Mouse (Mus musculus) limb, embryonic 13.5 days (tissue): ENCODE data around the gene Nr1h3. TPM values are rescaled to one million over a fixed set of nuclear protein-coding genes. Genes with fewer than 3 reads are reported as not detected.
"Not testable (repeated sequence)": the region's sequence is repeated elsewhere in the genome, so short reads cannot be mapped to it uniquely, and the experiment has no call there.

Experiments
- ATAC-seq: fragments of 200-750 bp; cut with Nextera tagmentation; 2 replicates; pipeline ENCODE4 v1.8.0; 2017; ENCODE audit warnings: low read depth, moderate number of reproducible peaks, moderate TSS enrichment; ENCODE audit not compliant: low FRiP score
- H3K27ac ChIP-seq: fragments of 300-500 bp; sonication (generic); 2 replicates; pipeline ENCODE4 v1.5.1; 2015; ENCODE audit warnings: inconsistent platforms, mild to moderate bottlenecking, moderate library complexity
- H3K27me3 ChIP-seq: fragments of 300-500 bp; sonication (generic); 2 replicates; pipeline ENCODE4 v1.6.1; 2015; ENCODE audit warnings: mild to moderate bottlenecking, inconsistent platforms
- H3K36me3 ChIP-seq: fragments of 300-500 bp; sonication (generic); 2 replicates; pipeline ENCODE4 v1.6.1; 2015; ENCODE audit warnings: inconsistent platforms, mild to moderate bottlenecking, moderate library complexity
- H3K4me1 ChIP-seq: fragments of 300-500 bp; sonication (generic); 2 replicates; pipeline ENCODE4 v1.6.1; 2015; ENCODE audit warnings: inconsistent platforms
- H3K4me2 ChIP-seq: fragments of 300-500 bp; sonication (generic); replicated peaks from 2 replicates; pipeline ENCODE4 v1.6.1; 2015; ENCODE audit warnings: inconsistent platforms, mild to moderate bottlenecking, moderate library complexity
- H3K4me3 ChIP-seq: fragments of 300-500 bp; sonication (generic); 2 replicates; pipeline ENCODE4 v1.5.1; 2015; ENCODE audit warnings: moderate library complexity, mild to moderate bottlenecking, inconsistent platforms
- H3K9ac ChIP-seq: fragments of 300-500 bp; sonication (generic); 2 replicates; pipeline ENCODE4 v1.6.1; 2015; ENCODE audit warnings: mild to moderate bottlenecking, inconsistent platforms
- H3K9me3 ChIP-seq: fragments of 300-500 bp; sonication (generic); 2 replicates; pipeline ENCODE4 v1.6.1; 2016; ENCODE audit warnings: inconsistent platforms
- WGBS: fragments of 180-500 bp; shearing (Covaris S2); methylation state at CpG from one replicate; pipeline ENCODE4 v1.1.7; 2015; 5-methylcytosine and 5-hydroxymethylcytosine counted together
- polyA plus RNA-seq: library from polyadenylated mRNA; unstranded; fragments of >200 nt; fragmentation: Nextera tagmentation; extraction: Ambion mirVana; gene quantifications from 2 replicates; pipeline ENCODE4 v1.2.1, GENCODE M21; 2015

Nr1h3 gene
- 1.7 TPM in 2 replicates for polyA plus RNA-seq

- Histone ChIP-seq H3K9ac (peak within 1 kb of the TSS; percentile 87), H3K4me1 (peaks cover 24% of the 10 kb centered on the region), H3K4me3 (peak within 1 kb of the TSS; percentile 81), H3K4me2 (peak within 1 kb of the TSS; percentile 82), H3K27me3 (no peaks in the 10 kb centered on the region), H3K9me3 (no peaks in the 10 kb centered on the region), H3K36me3 (peaks cover 28% of the 10 kb centered on the region), H3K27ac (peak within 1 kb of the TSS; percentile 93)
- 4% methylated on average over 28 of the region's 28 CpGs for WGBS
- ATAC-seq: peak; percentile 96
These were observed at the start of gene Nr1h3, which contains the start of gene Acp2 for GRCm38 (mm10) chr2:91202222-91202971. Gene Nr1h3, minus strand, starts transcription at chr2:91202834. Gene Acp2, plus strand, starts transcription at chr2:91202885.

GRCm38 (mm10) chr2:91252001-91252400, 49.4 kb upstream of the Nr1h3 start:
- H3K4me3 ChIP-seq: no peak overlapping the region
- 69% methylated on average over 4 of the region's 4 CpGs for WGBS
- no peaks in the 10 kb centered on the region for H3K36me3 ChIP-seq
- ATAC-seq: no peak
- H3K4me2 ChIP-seq: no peak overlapping the region
- no peak overlapping the region for H3K27ac ChIP-seq
- H3K9ac ChIP-seq: no peak overlapping the region
- peaks cover 17% of the 10 kb centered on the region for H3K4me1 ChIP-seq
- no peaks in the 10 kb centered on the region for H3K9me3 ChIP-seq
- H3K27me3 ChIP-seq: peaks cover 26% of the 10 kb centered on the region

GRCm38 (mm10) chr2:91248366-91248765, 45.7 kb upstream of the Nr1h3 start:
- Histone ChIP-seq H3K9ac (no peak overlapping the region), H3K27me3 (no peaks in the 10 kb centered on the region), H3K4me1 (no peaks in the 10 kb centered on the region), H3K4me2 (no peak overlapping the region), H3K36me3 (no peaks in the 10 kb centered on the region), H3K9me3 (no peaks in the 10 kb centered on the region), H3K4me3 (no peak overlapping the region), H3K27ac (no peak overlapping the region)
- WGBS: 87% methylated on average over 4 of the region's 4 CpGs
- no peak for ATAC-seq

- 79% methylated on average over 5 of the region's 5 CpGs for WGBS
- no peaks in the 10 kb centered on the region for H3K4me1 ChIP-seq
- H3K27ac ChIP-seq: no peak overlapping the region
- no peak overlapping the region for H3K4me2 ChIP-seq
- H3K27me3 ChIP-seq: no peaks in the 10 kb centered on the region
- ATAC-seq: no peak
- no peaks in the 10 kb centered on the region for H3K36me3 ChIP-seq
- no peaks in the 10 kb centered on the region for H3K9me3 ChIP-seq
- no peak overlapping the region for H3K4me3 ChIP-seq
- H3K9ac ChIP-seq: no peak overlapping the region
These were observed 42.1 kb upstream of the Nr1h3 start for GRCm38 (mm10) chr2:91244557-91245228.

GRCm38 (mm10) chr2:91243416-91243815, 40.8 kb upstream of the Nr1h3 start:
- 68% methylated on average over 3 of the region's 3 CpGs for WGBS
- Histone ChIP-seq H3K36me3 (no peaks in the 10 kb centered on the region), H3K4me2 (no peak overlapping the region), H3K9ac (no peak overlapping the region), H3K27ac (no peak overlapping the region), H3K4me1 (no peaks in the 10 kb centered on the region), H3K9me3 (no peaks in the 10 kb centered on the region), H3K27me3 (no peaks in the 10 kb centered on the region), H3K4me3 (no peak overlapping the region)
- no peak for ATAC-seq

GRCm38 (mm10) chr2:91242547-91242946, 39.9 kb upstream of the Nr1h3 start:
- Histone ChIP-seq H3K27me3 (no peaks in the 10 kb centered on the region), H3K27ac (no peak overlapping the region), H3K4me3 (no peak overlapping the region), H3K36me3 (no peaks in the 10 kb centered on the region), H3K4me2 (no peak overlapping the region), H3K9me3 (no peaks in the 10 kb centered on the region), H3K4me1 (no peaks in the 10 kb centered on the region), H3K9ac (no peak overlapping the region)
- no peak for ATAC-seq
- WGBS: 75% methylated on average over 5 of the region's 5 CpGs

- H3K9ac ChIP-seq, H3K9me3 ChIP-seq, H3K4me1 ChIP-seq, H3K27me3 ChIP-seq: not testable (repeated sequence)
- Histone ChIP-seq H3K36me3 (peaks cover 12% of the 10 kb centered on the region), H3K4me3 (peak overlapping the region; percentile 61), H3K4me2 (peak overlapping the region; percentile 77), H3K27ac (peak overlapping the region; percentile 91)
- WGBS: 25% methylated on average over 4 of the region's 4 CpGs
- peak; percentile 43; the same call in 1 of the 2 replicates for ATAC-seq
These were observed 35.0 kb upstream of the Nr1h3 start for GRCm38 (mm10) chr2:91237511-91238080.

GRCm38 (mm10) chr2:91236601-91237510, 34.2 kb upstream of the Nr1h3 start, which contains the start of gene Ddb2:
Gene Ddb2, minus strand, starts transcription at chr2:91236982.
- no peaks in the 10 kb centered on the region for H3K9me3 ChIP-seq

GRCm38 (mm10) chr2:91229735-91230134, 27.1 kb upstream of the Nr1h3 start:
- H3K4me3 ChIP-seq: no peak overlapping the region
- peaks cover 27% of the 10 kb centered on the region for H3K36me3 ChIP-seq
- H3K4me2 ChIP-seq: no peak overlapping the region
- no peaks in the 10 kb centered on the region for H3K4me1 ChIP-seq
- no peak for ATAC-seq
- no peaks in the 10 kb centered on the region for H3K9me3 ChIP-seq
- no peak overlapping the region for H3K27ac ChIP-seq
- WGBS: 69% methylated on average over 2 of the region's 2 CpGs
- H3K9ac ChIP-seq: no peak overlapping the region
- H3K27me3 ChIP-seq: no peaks in the 10 kb centered on the region

More at GRCm38 (mm10) chr2:91236601-91237510, 34.2 kb upstream of the Nr1h3 start, which contains the start of gene Ddb2:
- Histone ChIP-seq H3K4me1 (no peaks in the 10 kb centered on the region; the same call in 1 of the 2 replicates), H3K4me3 (peak within 1 kb of the TSS; percentile 61), H3K27me3 (no peaks in the 10 kb centered on the region), H3K36me3 (peaks cover 12% of the 10 kb centered on the region), H3K27ac (peak within 1 kb of the TSS; percentile 91), H3K4me2 (peak within 1 kb of the TSS; percentile 77), H3K9ac (peak within 1 kb of the TSS; percentile 78)
- under 1% methylated on average over 48 of the region's 48 CpGs for WGBS
- ATAC-seq: peak; percentile 99

- Histone ChIP-seq H3K4me3 (no peak overlapping the region), H3K4me1 (no peaks in the 10 kb centered on the region), H3K27me3 (no peaks in the 10 kb centered on the region), H3K27ac (no peak overlapping the region), H3K9me3 (no peaks in the 10 kb centered on the region), H3K9ac (no peak overlapping the region), H3K4me2 (no peak overlapping the region), H3K36me3 (peaks cover 13% of the 10 kb centered on the region; the same call in 1 of the 2 replicates)
- 89% methylated on average over 2 of the region's 2 CpGs for WGBS
- no peak for ATAC-seq
These were observed 21.0 kb upstream of the Nr1h3 start for GRCm38 (mm10) chr2:91223614-91224013.

GRCm38 (mm10) chr2:91220501-91220900, 17.9 kb upstream of the Nr1h3 start:
- Histone ChIP-seq H3K4me2 (no peak overlapping the region), H3K4me1 (no peaks in the 10 kb centered on the region), H3K27ac (no peak overlapping the region), H3K27me3 (no peaks in the 10 kb centered on the region), H3K9ac (no peak overlapping the region), H3K9me3 (no peaks in the 10 kb centered on the region), H3K4me3 (no peak overlapping the region), H3K36me3 (peaks cover 27% of the 10 kb centered on the region)
- no peak for ATAC-seq
- 93% methylated on average over 3 of the region's 3 CpGs for WGBS
